Mouse (Mus musculus) inflammation-experienced regulatory T-cells (primary cell): ENCODE results near the gene Gm9112. TPM values are rescaled to one million over a fixed set of nuclear protein-coding genes. Genes with fewer than 3 reads are reported as not detected.

Experiments used
- polyA plus RNA-seq, 2 experiments: library from polyadenylated mRNA; unstranded; fragments of 100-300 nt; shearing (Covaris generic); gene quantifications; one replicate each; pipeline ENCODE4 v1.2.1; 2017

Gm9112 gene
- polyA plus RNA-seq, result not detected

DNA sequence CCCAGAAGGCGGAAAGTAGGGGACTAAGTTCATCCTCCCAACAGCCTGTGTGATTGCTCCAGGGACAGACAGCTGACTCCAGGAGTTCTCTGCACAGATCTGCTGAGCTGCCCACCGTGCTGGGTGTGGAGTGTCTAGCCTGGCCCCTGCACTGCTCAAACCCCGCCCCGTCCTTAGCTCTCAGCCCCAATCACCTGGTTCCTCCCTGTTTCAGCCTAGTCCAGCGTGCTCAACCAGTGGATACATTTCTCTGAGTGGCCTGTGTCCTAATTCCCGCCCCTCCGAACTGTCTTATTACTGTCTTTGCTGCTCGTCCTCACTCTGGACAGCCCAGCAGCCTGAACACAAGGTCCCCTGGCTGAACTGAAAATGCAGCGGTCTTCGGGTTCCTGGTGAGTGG, at the start of gene Gm9112, which contains the start of gene Dmrtc1b:
Gene Gm9112 (minus strand): TSS at position 101 of the 400 bp plus-strand sequence.
Gene Dmrtc1b (plus strand): TSS at position 331 of the 400 bp plus-strand sequence.

DNA sequence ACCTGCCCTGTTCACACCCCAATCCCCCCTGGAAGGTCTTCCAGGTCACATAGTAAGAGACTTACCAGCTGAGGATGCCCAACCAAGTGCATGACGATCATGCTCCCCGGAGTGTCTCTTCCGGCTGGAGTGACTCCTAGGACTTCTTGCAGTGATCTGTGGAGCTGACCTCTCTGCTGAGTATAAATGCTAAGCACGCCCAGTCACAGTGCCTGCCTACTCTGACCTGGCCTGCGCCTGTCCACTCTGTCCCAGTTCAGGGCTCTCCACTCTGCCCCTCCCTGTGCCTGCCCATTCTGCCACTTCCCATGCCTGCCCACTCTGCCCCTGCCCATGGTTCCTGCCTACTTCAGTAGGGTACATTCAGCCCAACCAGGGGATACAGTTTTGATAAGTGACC, 20.6 kb downstream of the Gm9112 start, which contains the start of gene Gm3880:
Gene Gm3880 (minus strand): TSS at position 101 of the 400 bp plus-strand sequence.

Other genes with a start within 250 kb of the Gm9112 start
- 10 to 100 TPM; 13.6 to 19.2 TPM for gene Hdac8, start 202.3 kb downstream of the Gm9112 start, polyA plus RNA-seq
- gene Phka1, start 63.4 kb downstream of the Gm9112 start, polyA plus RNA-seq, result under 1 TPM; 0.06 to 0.56 TPM
- not detected for gene Gm3880, start 20.7 kb downstream of the Gm9112 start, polyA plus RNA-seq
- not detected for gene Dmrtc1b, start 230 bp upstream of the Gm9112 start, polyA plus RNA-seq
- gene Dmrtc1c1, start 95.3 kb upstream of the Gm9112 start, polyA plus RNA-seq, result under 1 TPM in 1 of 2 experiments, not detected in 1; 0.51 TPM
- not detected for gene Dmrtc1c2, start 147.0 kb upstream of the Gm9112 start, polyA plus RNA-seq
- gene 1700031F05Rik, start 160.3 kb upstream of the Gm9112 start, polyA plus RNA-seq, result not detected
- not detected for gene Dmrtc1a, start 201.1 kb upstream of the Gm9112 start, polyA plus RNA-seq
- not detected for gene 1700011M02Rik, start 201.3 kb upstream of the Gm9112 start, polyA plus RNA-seq
- not detected for gene 1700018G05Rik, start 220.7 kb upstream of the Gm9112 start, polyA plus RNA-seq